8 mouse cellular contexts compared by ENCODE assay signal in genomic region chr4:41714276-41714675, GRCm38 (mm10). TPM values are rescaled to one million over a fixed set of nuclear protein-coding genes. Genes with fewer than 3 reads are reported as not detected.
DNase-seq lines count a peak whose midpoint lies in the region; ATAC-seq and TF ChIP-seq lines count a peak whose summit lies in the region.
"Had no signal": no experiment of that assay in that cellular context is flagged by ENCODE, and none has a peak within 500 bp of the region (broad histone marks: within the 10 kb centered on the region; RNA-seq: fewer than 3 reads in every experiment).

No protein-coding gene starts in this region.

- WGBS in forebrain, embryonic 10.5 days, result 14% methylated on average over 8 of the region's 8 CpGs
- 14% methylated on average over 8 of the region's 8 CpGs for WGBS in lung, embryonic 15.5 days
- WGBS in olfactory bulb, adult 2 months, result 7% methylated on average over 8 of the region's 8 CpGs

- DNase-seq in NIH3T3 (ENCODE audit: low read depth), result peak; percentile 88
- DNase-seq in c-Kit-positive CD71-negative TER-119-negative erythroid progenitor cells, embryonic 14.5 days (ENCODE audit: low read depth), result peak; percentile 57
- DNase-seq in forebrain, embryonic 10.5 days (ENCODE audit: extremely low spot score, low spot score), result peak; percentile 49
- peak; percentile 63 to 90 for DNase-seq in layer of hippocampus, adult 18-20 months (ENCODE audit: low spot score in 2 of 2)

- TF ChIP-seq CTCF in olfactory bulb, adult 2 months (IDR thresholded peaks at IDR 0.05; ENCODE audit: insufficient read depth, low read depth, low read length), result peak; percentile 48; the same call in 1 of the 2 replicates

- no peak overlapping the region for H3K27ac ChIP-seq in forebrain, embryonic 10.5 days
- H3K27ac ChIP-seq in lung, embryonic 15.5 days, result no peak overlapping the region
- no peak overlapping the region for H3K27ac ChIP-seq in olfactory bulb, adult 2 months (ENCODE audit: insufficient read depth, low read depth, low read length)

- peak overlapping the region; percentile 75 for H3K4me3 ChIP-seq in forebrain, embryonic 10.5 days
- peak overlapping the region; percentile 88 for H3K4me3 ChIP-seq in lung, embryonic 15.5 days
- H3K4me3 ChIP-seq in olfactory bulb, adult 2 months (ENCODE audit: insufficient read depth, low read depth, low read length), result no peak overlapping the region

- H3K36me3 ChIP-seq in forebrain, embryonic 10.5 days (replicated peaks), result peaks cover 66% of the 10 kb centered on the region
- peaks cover 25% of the 10 kb centered on the region for H3K36me3 ChIP-seq in lung, embryonic 15.5 days

- H3K4me2 ChIP-seq in lung, embryonic 15.5 days, result peak overlapping the region; percentile 95

- no peak for TF ChIP-seq POLR2A in olfactory bulb, adult 2 months (IDR thresholded peaks at IDR 0.05; ENCODE audit: insufficient read depth, low read depth, low read length)

- H3K4me1 ChIP-seq in forebrain, embryonic 10.5 days, result peaks cover 52% of the 10 kb centered on the region
- H3K4me1 ChIP-seq in lung, embryonic 15.5 days, result peaks cover 23% of the 10 kb centered on the region
- H3K4me1 ChIP-seq in olfactory bulb, adult 2 months (ENCODE audit: control insufficient read depth, insufficient read depth, low read length), result peaks cover 12% of the 10 kb centered on the region

- no peak overlapping the region for H3K9ac ChIP-seq in lung, embryonic 15.5 days

- no peaks in the 10 kb centered on the region for H3K27me3 ChIP-seq in forebrain, embryonic 10.5 days (ENCODE audit: poor library complexity, severe bottlenecking)
- H3K27me3 ChIP-seq in lung, embryonic 15.5 days, result no peaks in the 10 kb centered on the region

- ATAC-seq in hematopoietic stem cell, adult 5-6 weeks (replicated peaks in 1 of 2; ENCODE audit: insufficient read depth in 1 of 2, low FRiP score in 2 of 2, low TSS enrichment in 1 of 2, low read depth in 1 of 2, poor library complexity in 2 of 2, severe bottlenecking in 2 of 2), result peak; percentile 39 to 59; a peak in 1 of 4 replicates
- ATAC-seq in lung, embryonic 15.5 days (ENCODE audit: borderline replicate concordance, extremely low read depth, low FRiP score, low TSS enrichment), result no peak

- H3K9me3 ChIP-seq in forebrain, embryonic 10.5 days, result no peaks in the 10 kb centered on the region
- no peaks in the 10 kb centered on the region for H3K9me3 ChIP-seq in lung, embryonic 15.5 days

RNA-seq across cellular contexts. Expression of gene Rpp25l, which starts 0.9 kb away (rescaled TPM):
- 97.3 and 98.1 TPM in 2 replicates for polyA plus RNA-seq in forebrain, embryonic 10.5 days (2016; fragmentation: Nextera tagmentation; extraction: Ambion mirVana)
- 20.6 and 22.8 TPM in 2 replicates for total RNA-seq in hematopoietic stem cell, adult 5-6 weeks (2017)
- total RNA-seq in layer of hippocampus, adult 18-20 months (2021), result 10 to 100 TPM; 36.0 to 39.0 TPM
- polyA plus RNA-seq in lung, embryonic 15.5 days (2015; fragmentation: Nextera tagmentation; extraction: Ambion mirVana), result 80.4 and 89.8 TPM in 2 replicates
- polyA plus RNA-seq in olfactory bulb, adult 2 months (2012; ENCODE audit: insufficient read depth, insufficient read length, low replicate concordance, missing spikeins), result not detected in 2 replicates

RNA-seq across cellular contexts. Expression of gene Dctn3, which starts 8.7 kb away (rescaled TPM):
- polyA plus RNA-seq in forebrain, embryonic 10.5 days (2016; fragmentation: Nextera tagmentation; extraction: Ambion mirVana), result 141 and 142 TPM in 2 replicates
- 32.8 and 62.5 TPM in 2 replicates for total RNA-seq in hematopoietic stem cell, adult 5-6 weeks (2017)
- total RNA-seq in layer of hippocampus, adult 18-20 months (2021), result 100 to 1,000 TPM; 150 to 151 TPM
- polyA plus RNA-seq in lung, embryonic 15.5 days (2015; fragmentation: Nextera tagmentation; extraction: Ambion mirVana), result 133 and 136 TPM in 2 replicates
- polyA plus RNA-seq in olfactory bulb, adult 2 months (2012; ENCODE audit: insufficient read depth, insufficient read length, low replicate concordance, missing spikeins), result not detected in 2 replicates

RNA-seq across cellular contexts. Expression of gene Il11ra1, which starts 14.5 kb away (rescaled TPM):
- 82.0 and 90.0 TPM in 2 replicates for polyA plus RNA-seq in forebrain, embryonic 10.5 days (2016; fragmentation: Nextera tagmentation; extraction: Ambion mirVana)
- 141 and 178 TPM in 2 replicates for total RNA-seq in hematopoietic stem cell, adult 5-6 weeks (2017)
- total RNA-seq in layer of hippocampus, adult 18-20 months (2021), result 10 to 100 TPM; 35.5 to 37.0 TPM
- polyA plus RNA-seq in lung, embryonic 15.5 days (2015; fragmentation: Nextera tagmentation; extraction: Ambion mirVana), result 131 and 136 TPM in 2 replicates
- not detected in 2 replicates for polyA plus RNA-seq in olfactory bulb, adult 2 months (2012; ENCODE audit: insufficient read depth, insufficient read length, low replicate concordance, missing spikeins)

RNA-seq across cellular contexts. Expression of gene Arid3c, which starts 16.7 kb away (rescaled TPM):
- polyA plus RNA-seq in forebrain, embryonic 10.5 days (2016; fragmentation: Nextera tagmentation; extraction: Ambion mirVana), result 1.1 and 1.4 TPM in 2 replicates
- not detected in 2 replicates for total RNA-seq in hematopoietic stem cell, adult 5-6 weeks (2017)
- total RNA-seq in layer of hippocampus, adult 18-20 months (2021), result not detected
- not detected in 2 replicates for polyA plus RNA-seq in lung, embryonic 15.5 days (2015; fragmentation: Nextera tagmentation; extraction: Ambion mirVana)
- not detected in 2 replicates for polyA plus RNA-seq in olfactory bulb, adult 2 months (2012; ENCODE audit: insufficient read depth, insufficient read length, low replicate concordance, missing spikeins)
- total RNA-seq: layer of hippocampus, postnatal 25 days had no signal

RNA-seq across cellular contexts. Expression of gene Cntfr, which starts 17.4 kb away (rescaled TPM):
- polyA plus RNA-seq in forebrain, embryonic 10.5 days (2016; fragmentation: Nextera tagmentation; extraction: Ambion mirVana), result 19.4 and 21.9 TPM in 2 replicates
- not detected in 2 replicates for total RNA-seq in hematopoietic stem cell, adult 5-6 weeks (2017)
- total RNA-seq in layer of hippocampus, adult 18-20 months (2021), result 100 to 1,000 TPM; 110 to 113 TPM
- 7.8 TPM in 2 replicates for polyA plus RNA-seq in lung, embryonic 15.5 days (2015; fragmentation: Nextera tagmentation; extraction: Ambion mirVana)
- polyA plus RNA-seq in olfactory bulb, adult 2 months (2012; ENCODE audit: insufficient read depth, insufficient read length, low replicate concordance, missing spikeins), result not detected in 2 replicates

Comparison
In these comparisons a context has a peak if more than half of its experiments do, and no peak if none do; other contexts are left out.
1. RNA of gene Rpp25l, which starts 0.9 kb away (polyA plus RNA-seq): 97.3 to 98.1 TPM in forebrain, embryonic 10.5 days and 80.4 to 89.8 TPM in lung, embryonic 15.5 days; not detected in olfactory bulb, adult 2 months; every median in the first group is over 10 times any median in the second.
2. RNA of gene Dctn3, which starts 8.7 kb away (polyA plus RNA-seq): 141 to 142 TPM in forebrain, embryonic 10.5 days and 133 to 136 TPM in lung, embryonic 15.5 days; not detected in olfactory bulb, adult 2 months; every median in the first group is over 100 times any median in the second.
3. RNA of gene Il11ra1, which starts 14.5 kb away (polyA plus RNA-seq): 131 to 136 TPM in lung, embryonic 15.5 days and 82.0 to 90.0 TPM in forebrain, embryonic 10.5 days; not detected in olfactory bulb, adult 2 months; every median in the first group is over 10 times any median in the second.
4. Peak in every context shown above with its lines, with median percentiles within 50 percentile points of each other: DNase-seq.